Mouse (Mus musculus): ENCODE data around the gene Porcn. TPM values are rescaled to one million over a fixed set of nuclear protein-coding genes. Genes with fewer than 3 reads are reported as not detected.
A peak's percentile ranks its signal among the peaks of the same experiment; 100 is the strongest.

Porcn gene
- total RNA-seq (2021) = 1 to 10 TPM; 3.9 to 5.1 TPM
- long read RNA-seq, experiment 1, partial matches to known transcripts = 0 of 1 reads
- long read RNA-seq, experiment 1, other reads (novel, unspliced or antisense) = 1 of 1 reads
- long read RNA-seq, experiment 2, partial matches to known transcripts = 0 of 3 reads
- long read RNA-seq, experiment 2, other reads (novel, unspliced or antisense) = 1 of 3 reads

DNA sequence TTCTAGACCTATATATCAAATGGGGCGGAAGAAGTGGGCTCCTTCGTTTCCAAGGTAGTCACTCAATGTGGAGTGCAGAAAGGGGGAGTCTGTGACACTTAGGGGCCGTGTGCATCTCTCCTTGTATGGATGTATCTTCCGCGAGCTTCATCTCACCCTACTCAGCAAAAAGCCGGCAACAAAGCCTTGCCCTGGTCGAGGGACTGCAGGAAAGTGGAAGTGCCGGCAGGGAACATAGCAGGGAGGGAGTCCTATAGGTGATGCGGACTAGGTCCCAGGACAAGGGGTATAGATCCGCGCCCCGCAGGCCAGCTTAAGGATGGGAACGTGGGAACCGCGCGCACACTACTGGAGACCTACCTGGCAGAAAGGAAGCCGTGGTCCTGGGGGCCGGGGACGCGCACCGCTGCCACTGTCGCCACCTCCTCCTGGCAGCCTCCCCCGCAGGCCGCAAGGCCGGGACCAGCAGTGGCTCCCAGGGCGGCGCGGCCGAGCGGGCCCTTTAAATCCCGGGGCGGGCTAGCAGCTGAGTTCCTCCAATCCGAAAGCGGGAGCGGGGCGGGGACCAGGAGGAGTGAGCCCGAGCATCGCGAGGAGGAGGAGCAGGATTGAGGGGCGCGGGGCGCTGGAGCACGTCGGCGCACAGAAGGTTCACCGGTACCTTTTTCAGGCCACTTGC, at the start of gene Porcn:
Porcn (minus strand) TSS at position 511 of the 679 bp plus-strand sequence.
- DNase-seq = peak; percentile 77

- no peak for DNase-seq
Measured at GRCm38 (mm10) chrX:8255807-8256206, 49.5 kb upstream of the Porcn start.

DNA sequence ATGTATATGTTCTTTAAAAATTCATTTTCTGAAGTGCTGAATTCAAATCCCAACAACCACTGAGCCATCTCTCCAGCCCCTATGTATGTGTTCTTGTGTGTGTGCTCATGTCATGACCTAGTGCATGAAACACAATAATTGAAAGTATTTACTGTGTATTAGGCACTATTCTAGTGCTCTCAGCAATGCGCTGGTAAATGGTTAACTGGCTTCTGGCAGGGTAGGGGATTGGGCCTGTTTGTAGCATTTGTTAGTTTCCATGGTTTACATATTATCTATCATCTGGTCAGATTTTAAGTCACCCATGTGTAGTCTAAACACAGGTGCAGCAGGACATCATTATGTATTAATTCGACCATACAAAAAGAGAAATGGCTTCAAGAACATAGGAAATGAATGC, 47.4 kb upstream of the Porcn start:
- no peak for DNase-seq

DNA sequence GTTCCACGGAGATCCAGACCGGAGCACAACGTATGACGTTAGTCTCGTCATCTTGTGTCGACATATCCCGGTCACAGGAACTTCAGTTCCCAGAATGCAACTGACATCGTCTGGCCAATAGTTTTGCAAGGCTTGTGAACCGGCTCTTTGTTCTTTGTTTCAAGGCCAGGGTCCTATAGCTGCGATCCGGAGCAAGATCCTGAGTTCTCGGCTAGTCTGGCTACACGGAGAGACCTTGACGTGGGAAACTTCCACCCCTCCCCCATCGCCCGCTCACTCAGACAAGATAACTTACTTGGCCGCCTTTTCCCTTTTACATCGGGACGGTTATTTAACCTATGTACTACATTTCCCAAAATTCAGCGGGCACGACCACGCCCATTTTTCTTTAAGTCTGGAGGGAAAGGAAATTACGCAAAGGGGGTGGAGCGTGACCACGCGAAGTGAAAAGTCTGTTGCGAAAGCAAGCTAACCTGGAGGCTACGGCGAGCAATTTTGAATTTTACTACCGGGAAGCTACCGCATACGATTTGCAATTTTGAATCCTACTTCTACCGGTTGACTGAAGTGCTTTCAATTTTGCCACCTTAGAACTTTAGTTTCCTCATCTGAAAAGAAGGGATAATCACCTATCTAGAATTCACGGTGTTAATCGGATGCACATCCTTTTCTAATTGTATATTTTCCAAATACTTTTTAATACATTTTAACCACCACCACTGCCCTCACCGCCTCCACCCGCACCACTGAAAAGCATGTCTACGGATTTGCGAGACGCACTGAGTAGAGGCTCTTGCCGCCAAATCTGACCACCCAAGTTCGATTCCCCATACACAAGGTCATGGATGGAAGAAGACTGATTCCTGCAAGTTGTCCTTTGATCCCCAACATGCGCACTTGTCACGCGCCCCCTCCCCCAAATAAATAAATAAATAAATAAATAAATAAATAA, 46.3 kb upstream of the Porcn start, which contains the start of gene Ftsj1:
Ftsj1 (minus strand) TSS at position 73 of the 952 bp plus-strand sequence.
- DNase-seq = peak; percentile 55

- DNase-seq = no peak
Measured at GRCm38 (mm10) chrX:8251789-8252333, 45.5 kb upstream of the Porcn start.

- no peak for DNase-seq
Measured at GRCm38 (mm10) chrX:8248542-8249120, 42.3 kb upstream of the Porcn start.

- no peak for DNase-seq
Measured at GRCm38 (mm10) chrX:8247680-8248079, 41.4 kb upstream of the Porcn start.

- DNase-seq = no peak
Measured at GRCm38 (mm10) chrX:8238804-8239395, 32.6 kb upstream of the Porcn start.

GRCm38 (mm10) chrX:8236704-8237103, 30.4 kb upstream of the Porcn start:
- DNase-seq = no peak

GRCm38 (mm10) chrX:8233602-8234001, 27.3 kb upstream of the Porcn start:
- DNase-seq = no peak

- DNase-seq = no peak
Measured at GRCm38 (mm10) chrX:8230272-8230671, 23.9 kb upstream of the Porcn start.

DNA sequence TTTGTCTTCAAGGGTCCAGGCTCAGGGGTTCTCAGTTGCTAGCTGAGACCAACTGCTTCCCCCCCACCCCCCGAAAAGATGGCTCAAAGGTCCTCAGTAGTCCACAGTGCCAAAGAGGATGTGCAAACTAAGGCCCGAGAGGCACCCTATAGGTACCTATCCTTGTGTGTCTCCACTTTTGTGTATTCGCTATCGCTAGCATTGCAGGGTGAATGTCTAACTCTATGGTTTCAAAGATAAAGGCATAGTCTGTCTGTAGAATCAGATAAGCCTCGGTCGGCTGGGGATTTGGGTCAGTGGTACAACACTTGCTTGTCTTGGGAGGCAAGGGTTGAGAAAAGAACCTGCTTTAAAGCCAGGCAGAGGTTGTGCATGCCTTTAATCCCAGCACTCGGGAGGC, 17.1 kb upstream of the Porcn start:
- no peak for DNase-seq

GRCm38 (mm10) chrX:8222678-8223421, 16.5 kb upstream of the Porcn start:
- DNase-seq = no peak

DNA sequence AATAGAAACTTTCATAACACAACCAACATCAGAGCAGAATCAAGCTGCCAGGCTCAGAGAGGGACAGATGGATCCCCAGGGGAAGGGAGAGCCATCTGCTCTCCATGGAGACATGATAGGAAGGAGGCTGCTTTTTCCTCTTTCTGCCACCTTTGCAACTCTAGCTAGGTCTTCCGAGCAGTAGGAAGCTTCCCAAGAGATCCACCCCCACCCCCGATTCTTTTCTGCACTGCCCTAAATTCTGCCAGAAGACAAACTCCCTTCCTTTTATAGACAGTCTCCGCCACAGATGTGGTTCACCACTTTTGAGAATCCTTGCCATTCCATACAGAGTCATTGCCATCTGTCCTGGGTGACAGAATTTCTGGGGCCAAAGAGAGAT, 16.0 kb upstream of the Porcn start:
- DNase-seq = no peak

- no peak for DNase-seq
Measured at GRCm38 (mm10) chrX:8219651-8220050, 13.3 kb upstream of the Porcn start.

GRCm38 (mm10) chrX:8218114-8218513, 11.8 kb upstream of the Porcn start:
- DNase-seq = no peak

- no peak for DNase-seq
Measured at GRCm38 (mm10) chrX:8217383-8217782, 11.1 kb upstream of the Porcn start.

- no peak for DNase-seq
Measured at GRCm38 (mm10) chrX:8211490-8212207, 5.3 kb upstream of the Porcn start.

GRCm38 (mm10) chrX:8209720-8210119, 3.4 kb upstream of the Porcn start:
- no peak for DNase-seq

DNA sequence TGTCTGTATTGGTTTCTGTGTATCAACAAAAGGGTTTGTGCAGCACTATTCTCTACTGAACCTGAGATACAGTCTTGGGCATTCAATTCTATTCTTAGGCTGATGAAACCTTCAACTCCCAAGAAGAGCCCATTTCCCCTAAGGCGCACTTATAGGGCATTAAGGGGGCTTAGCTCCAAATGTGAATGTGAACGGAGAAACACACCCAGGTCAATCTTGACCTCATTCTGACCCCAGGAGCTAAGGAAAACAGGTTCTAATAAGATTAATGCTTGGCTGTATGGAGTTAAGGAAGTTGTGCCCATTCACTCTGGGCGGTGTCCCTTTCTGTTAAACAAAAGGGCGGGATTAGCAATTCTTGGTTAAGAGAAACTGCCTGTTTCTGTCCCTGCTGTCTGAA, 899 bp upstream of the Porcn start:
- no peak for DNase-seq
